Mouse (Mus musculus) spleen, adult 2 months (tissue): ENCODE results near the gene 2010300C02Rik.

ENCODE experiments used
- CTCF ChIP-seq: fragments of 200-500 bp; IDR thresholded peaks from 2 replicates; pipeline ENCODE4 v1.5.1; 2011; ENCODE audit warnings: mild to moderate bottlenecking, inconsistent platforms; ENCODE audit not compliant: insufficient read depth, insufficient read length, insufficient replicate concordance; ENCODE audit errors: extremely low read depth
- POLR2A ChIP-seq: fragments of 200-500 bp; IDR thresholded peaks from 2 replicates; pipeline ENCODE4 v1.6.1; 2011; ENCODE audit warnings: low read depth, low read length, inconsistent platforms

GRCm38 (mm10) chr1:37690665-37691064 lies 29.2 kb downstream of the 2010300C02Rik start:
- TF ChIP-seq POLR2A (no peak), CTCF (no peak)
